Mouse (Mus musculus) heart, embryonic 14.5 days (tissue): ENCODE measurements around the gene Pard3. TPM values are rescaled to one million over a fixed set of nuclear protein-coding genes. Genes with fewer than 3 reads are reported as not detected.

Experiments used
- ATAC-seq: fragments of 200-750 bp; cut with Nextera tagmentation; 2 replicates; pipeline ENCODE4 v1.8.0; 2017; ENCODE audit warnings: low read depth, moderate TSS enrichment; ENCODE audit not compliant: insufficient number of reproducible peaks, insufficient read depth, low FRiP score
- H3K27ac ChIP-seq, 2 experiments: fragments of 200-500 bp in 1 of 2; fragments of 300-500 bp in 1 of 2; sonication (generic) in 1 of 2; replicated peaks in 1 of 2; 2 replicates each; pipeline ENCODE4 v1.5.1; 2012 to 2014; ENCODE audit warnings: low read depth in 2 of 2, low read length in 2 of 2, control low read depth in 1 of 2, mild to moderate bottlenecking in 1 of 2, mixed read lengths in 1 of 2; ENCODE audit not compliant: control insufficient read depth in 1 of 2, insufficient read depth in 1 of 2
- H3K27me3 ChIP-seq: fragments of 300-500 bp; sonication (generic); 2 replicates; pipeline ENCODE4 v1.6.1; 2014; ENCODE audit warnings: mild to moderate bottlenecking, low read length, control low read depth; ENCODE audit not compliant: control insufficient read depth, insufficient read depth
- H3K36me3 ChIP-seq: fragments of 300-500 bp; sonication (generic); 2 replicates; pipeline ENCODE4 v1.6.1; 2014; ENCODE audit warnings: mild to moderate bottlenecking, control low read depth, low read length, mixed read lengths; ENCODE audit not compliant: control insufficient read depth, insufficient read depth
- H3K4me1 ChIP-seq, 2 experiments: fragments of 200-500 bp in 1 of 2; fragments of 300-500 bp in 1 of 2; sonication (generic) in 1 of 2; 2 replicates each; pipeline ENCODE4 v1.6.1; 2012 to 2014; ENCODE audit warnings: low read length in 2 of 2, control low read depth in 1 of 2, mixed read lengths in 1 of 2; ENCODE audit not compliant: control insufficient read depth in 2 of 2, insufficient read depth in 2 of 2
- H3K4me2 ChIP-seq: fragments of 300-500 bp; sonication (generic); 2 replicates; pipeline ENCODE4 v1.6.1; 2014; ENCODE audit warnings: mild to moderate bottlenecking, low read length
- H3K4me3 ChIP-seq, 2 experiments: fragments of 200-500 bp in 1 of 2; fragments of 300-500 bp in 1 of 2; sonication (generic) in 1 of 2; 2 replicates each; pipeline ENCODE4 v1.5.1; 2012 to 2014; ENCODE audit warnings: low read length in 2 of 2, mild to moderate bottlenecking in 2 of 2, control low read depth in 1 of 2, low read depth in 1 of 2, moderate library complexity in 1 of 2; ENCODE audit not compliant: control insufficient read depth in 1 of 2, insufficient read depth in 1 of 2
- H3K9ac ChIP-seq: fragments of 300-500 bp; sonication (generic); 2 replicates; pipeline ENCODE4 v1.6.1; 2014; ENCODE audit warnings: mild to moderate bottlenecking, low read length
- H3K9me3 ChIP-seq: fragments of 300-500 bp; sonication (generic); 2 replicates; pipeline ENCODE4 v1.6.1; 2016; ENCODE audit warnings: low read length, control low read depth; ENCODE audit not compliant: control insufficient read depth
- WGBS: fragments of 180-500 bp; shearing (Covaris S2); extraction: QIAGEN DNeasy Blood & Tissue Kit; methylation state at CpG from one replicate; pipeline ENCODE4 v1.1.7; 2014; 5-methylcytosine and 5-hydroxymethylcytosine counted together
- polyA plus RNA-seq: library from polyadenylated mRNA; unstranded; fragments of >200 nt; fragmentation: Nextera tagmentation; extraction: Ambion mirVana; gene quantifications from 2 replicates; pipeline ENCODE4 v1.2.1, GENCODE M21; 2014

The Pard3 gene
- polyA plus RNA-seq, 1 experiment from 2014 or later: 21.2 TPM

GRCm38 (mm10) chr8:127514810-127515735, 451.4 kb downstream of the Pard3 start:
- Histone ChIP-seq H3K4me3 (no peak overlapping the region), H3K4me1 (peaks cover 6 to 19% of the 10 kb centered on the region in 2 experiments), H3K4me2 (no peak overlapping the region), H3K27me3 (no peaks in the 10 kb centered on the region), H3K9ac (no peak overlapping the region), H3K9me3 (no peaks in the 10 kb centered on the region), H3K36me3 (no peaks in the 10 kb centered on the region), H3K27ac (peak overlapping the region in 1 of 2 experiments; percentile 38; a peak in 1 of 4 replicates)
- WGBS: 51% methylated on average over 7 of the region's 7 CpGs
- no peak for ATAC-seq

GRCm38 (mm10) chr8:127516043-127516442, 452.4 kb downstream of the Pard3 start:
- Histone ChIP-seq H3K9ac (no peak overlapping the region), H3K36me3 (no peaks in the 10 kb centered on the region), H3K4me2 (no peak overlapping the region), H3K27me3 (no peaks in the 10 kb centered on the region), H3K4me3 (no peak overlapping the region), H3K4me1 (peaks cover 6 to 19% of the 10 kb centered on the region in 2 experiments), H3K27ac (no peak overlapping the region; a peak in 1 of 4 replicates), H3K9me3 (no peaks in the 10 kb centered on the region)
- ATAC-seq: peak; percentile 72
- 34% methylated on average over 2 of the region's 2 CpGs for WGBS

- 73% methylated on average over 4 of the region's 4 CpGs for WGBS
- no peaks in the 10 kb centered on the region for H3K4me1 ChIP-seq
Measured at GRCm38 (mm10) chr8:127525673-127526072, 462.0 kb downstream of the Pard3 start.

GRCm38 (mm10) chr8:127528315-127528714, 464.6 kb downstream of the Pard3 start:
- Histone ChIP-seq H3K4me2 (no peak overlapping the region), H3K27ac (no peak overlapping the region), H3K4me3 (no peak overlapping the region), H3K4me1 (no peaks in the 10 kb centered on the region), H3K9ac (no peak overlapping the region), H3K9me3 (no peaks in the 10 kb centered on the region), H3K36me3 (no peaks in the 10 kb centered on the region), H3K27me3 (no peaks in the 10 kb centered on the region)
- WGBS: 91% methylated on average over 2 of the region's 2 CpGs
- no peak for ATAC-seq

More at GRCm38 (mm10) chr8:127525673-127526072, 462.0 kb downstream of the Pard3 start:
- Histone ChIP-seq H3K27ac (no peak overlapping the region), H3K36me3 (no peaks in the 10 kb centered on the region), H3K4me3 (no peak overlapping the region), H3K27me3 (no peaks in the 10 kb centered on the region), H3K4me2 (no peak overlapping the region), H3K9ac (no peak overlapping the region), H3K9me3 (no peaks in the 10 kb centered on the region)
- no peak for ATAC-seq

- WGBS: 90% methylated on average over 2 of the region's 2 CpGs
- Histone ChIP-seq H3K9me3 (no peaks in the 10 kb centered on the region), H3K9ac (no peak overlapping the region), H3K36me3 (no peaks in the 10 kb centered on the region), H3K4me3 (no peak overlapping the region), H3K27me3 (no peaks in the 10 kb centered on the region), H3K4me1 (no peaks in the 10 kb centered on the region), H3K4me2 (no peak overlapping the region), H3K27ac (no peak overlapping the region)
- no peak for ATAC-seq
Measured at GRCm38 (mm10) chr8:127529746-127530145, 466.1 kb downstream of the Pard3 start.

- H3K4me3 ChIP-seq: no peak overlapping the region
- H3K4me2 ChIP-seq: no peak overlapping the region
- no peaks in the 10 kb centered on the region for H3K9me3 ChIP-seq
- no peak overlapping the region for H3K9ac ChIP-seq
- no peak for ATAC-seq
- no peaks in the 10 kb centered on the region for H3K36me3 ChIP-seq
- H3K27ac ChIP-seq: no peak overlapping the region
- WGBS: 47% methylated on average over 3 of the region's 3 CpGs
- no peaks in the 10 kb centered on the region for H3K27me3 ChIP-seq
- H3K4me1 ChIP-seq: no peaks in the 10 kb centered on the region
Measured at GRCm38 (mm10) chr8:127531866-127532265, 468.2 kb downstream of the Pard3 start.

- H3K4me2 ChIP-seq: no peak overlapping the region
- ATAC-seq: no peak
- H3K4me1 ChIP-seq: no peaks in the 10 kb centered on the region
- H3K9ac ChIP-seq: no peak overlapping the region
- H3K27me3 ChIP-seq: no peaks in the 10 kb centered on the region
- H3K9me3 ChIP-seq: no peaks in the 10 kb centered on the region
- WGBS: 74% methylated on average over 3 of the region's 3 CpGs
- no peaks in the 10 kb centered on the region for H3K36me3 ChIP-seq
- H3K27ac ChIP-seq: no peak overlapping the region
- H3K4me3 ChIP-seq: no peak overlapping the region
Measured at GRCm38 (mm10) chr8:127534789-127535188, 471.1 kb downstream of the Pard3 start.
